Mouse (Mus musculus): ENCODE results near the gene Sash3.

GRCm38 (mm10) chrX:48143415-48144335 is 2.6 kb upstream of the Sash3 start:
- TF ChIP-seq CTCF (IDR thresholded peaks at IDR 0.05; ENCODE audit: extremely low read depth, insufficient read depth, insufficient read length, insufficient replicate concordance) (no peak), POLR2A (IDR thresholded peaks at IDR 0.05; ENCODE audit: low read depth, low read length) (peak; percentile 55)
